Mouse (Mus musculus): ENCODE measurements at regions not wholly inside any gene's neighbourhood (a gene's known extent, or its start where the extent isn't known, plus 50 kb on each side); places are given as distances from the start of the nearest gene placed in this dataset.
"Not testable (repeated sequence)": the region's sequence is repeated elsewhere in the genome, so short reads cannot be mapped to it uniquely, and the experiment has no call there.

DNA sequence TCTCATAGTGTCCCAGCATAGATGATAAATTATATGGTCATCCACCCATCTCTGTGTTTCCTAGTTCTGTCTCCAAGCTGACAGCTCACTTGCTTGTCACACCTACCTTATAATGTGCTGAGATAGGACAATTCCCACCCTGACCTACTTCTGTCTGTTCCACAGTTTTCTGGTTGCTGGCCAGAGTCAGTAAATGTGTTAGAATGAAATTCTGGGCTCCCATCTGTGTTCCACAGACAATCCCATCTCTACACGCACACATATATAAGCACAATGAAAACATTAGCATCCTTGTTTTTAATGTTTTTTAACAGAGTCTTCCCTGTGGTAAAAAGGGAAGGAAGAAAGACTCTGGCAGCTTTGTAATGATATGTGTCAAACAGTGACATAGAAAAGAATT lies 165.5 kb upstream of the Plxna2 start:
- no peak for DNase-seq
- intact Hi-C loops (cut with DNase I), result no loop called here

DNA sequence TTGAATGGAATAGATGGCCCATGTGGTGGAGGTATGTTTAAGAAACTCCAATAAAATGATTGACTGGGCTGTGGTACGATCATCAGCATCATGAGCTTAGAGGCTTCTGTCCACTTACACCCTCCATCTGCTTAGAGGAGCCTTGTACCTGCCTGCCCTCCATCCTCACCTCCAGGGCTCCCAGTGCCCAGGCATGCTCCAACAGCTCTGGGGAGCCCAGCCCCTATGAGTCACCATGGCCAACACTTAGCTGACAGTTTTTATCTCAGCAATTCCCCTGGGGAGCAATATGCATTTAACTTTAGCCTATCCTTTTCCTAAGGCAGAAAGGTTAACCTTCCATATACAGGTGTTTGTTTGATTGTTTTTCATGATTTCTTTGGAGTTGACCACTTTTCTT lies 174.3 kb upstream of the Plxna2 start:
- intact Hi-C loops (cut with DNase I), result no loop called here
- no peak for DNase-seq

DNA sequence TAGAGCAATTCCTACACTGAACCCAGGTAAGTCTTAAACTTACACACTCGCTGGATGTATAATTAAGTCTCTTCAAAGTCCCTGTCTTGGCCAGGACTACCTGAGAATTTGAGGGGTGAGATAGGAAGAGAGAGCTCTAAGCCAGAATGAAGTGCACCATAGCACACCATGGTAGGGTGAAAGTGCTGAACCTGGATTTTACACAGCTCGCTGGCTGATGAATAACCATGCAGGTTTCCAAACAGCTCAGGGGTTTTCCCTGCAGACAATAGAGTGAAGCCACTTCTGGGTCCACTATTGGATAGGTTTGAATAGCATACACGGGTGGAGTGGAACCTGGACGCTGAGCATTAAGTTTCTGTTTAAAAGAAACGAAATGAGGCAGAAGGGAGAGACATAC lies 180.7 kb upstream of the Plxna2 start:
- DNase-seq, result no peak
- intact Hi-C loops (cut with DNase I), result no loop called here

- intact Hi-C loops (cut with DNase I), result no loop called here
- no peak for DNase-seq
These were observed 183.0 kb upstream of the Plxna2 start for GRCm38 (mm10) chr1:194435060-194435459.

- intact Hi-C loops (cut with DNase I), result no loop called here
- no peak for DNase-seq
These were observed 189.4 kb upstream of the Plxna2 start for GRCm38 (mm10) chr1:194428586-194428985.

DNA sequence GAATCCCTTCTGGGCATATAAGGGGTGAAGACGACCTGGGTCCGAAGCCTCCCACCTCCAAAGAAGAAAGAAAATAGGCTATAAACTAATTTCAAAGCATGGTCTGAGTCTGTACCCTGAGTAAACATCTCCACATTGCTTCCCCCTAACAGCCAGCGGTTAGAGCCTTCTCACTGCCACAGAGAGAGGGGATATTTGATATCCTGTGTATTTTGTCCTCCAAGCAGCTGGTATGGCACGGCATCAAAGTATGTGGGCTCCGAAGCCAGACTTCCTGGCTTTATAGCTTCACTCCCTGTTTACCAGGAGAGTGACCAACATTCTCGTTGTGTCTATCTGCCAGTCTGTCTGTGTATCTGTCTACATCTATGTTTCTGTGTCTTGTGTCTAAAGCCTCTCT lies 191.7 kb upstream of the Plxna2 start:
- intact Hi-C loops (cut with DNase I), result no loop called here

DNA sequence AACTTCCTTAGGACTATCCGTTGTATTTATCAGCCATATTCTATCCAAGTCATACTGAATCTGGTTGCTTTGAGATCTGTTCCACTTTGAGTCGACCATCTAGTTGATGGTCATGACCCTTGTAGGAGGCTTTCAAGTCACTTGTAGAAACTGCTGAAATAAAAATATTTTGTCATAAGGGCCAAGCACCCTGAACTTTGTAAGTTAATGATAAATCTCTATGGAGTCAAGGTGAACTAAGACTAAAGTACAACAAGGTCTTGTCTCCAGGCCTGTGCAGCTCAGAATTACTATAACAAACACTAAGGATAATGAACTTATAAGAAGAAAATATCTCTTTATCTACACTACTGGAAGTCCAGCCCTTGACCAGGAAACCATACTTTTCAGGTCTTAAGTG lies 193.8 kb upstream of the Plxna2 start:
- no peak for DNase-seq
- intact Hi-C loops (cut with DNase I), result no loop called here

More for the DNA sequence above, 191.7 kb upstream of the Plxna2 start:
- no peak for DNase-seq

- no peak for DNase-seq
- intact Hi-C loops (cut with DNase I), result no loop called here
These were observed 205.8 kb upstream of the Plxna2 start for GRCm38 (mm10) chr1:194412193-194412592.

DNA sequence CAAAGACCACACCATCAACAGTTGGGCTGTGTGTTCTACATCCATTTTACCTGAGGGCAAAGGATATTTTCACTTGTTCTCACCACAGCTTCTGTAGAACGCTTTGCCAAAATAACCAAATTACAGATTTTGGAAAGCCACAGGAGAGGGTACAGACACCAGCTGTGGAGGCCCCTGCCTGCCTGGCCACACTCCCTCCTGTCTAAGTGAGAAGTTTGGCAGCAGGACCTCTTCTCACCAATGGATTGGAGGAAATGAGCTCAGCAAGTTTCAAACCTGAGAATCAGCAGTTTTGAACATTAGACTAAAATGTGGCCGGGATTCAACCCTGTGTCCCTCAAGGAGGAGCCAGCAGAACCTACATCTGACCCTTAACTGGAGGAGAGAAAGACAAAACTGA lies 206.2 kb upstream of the Plxna2 start:
- peak in 1 of 2 experiments; percentile 6 for DNase-seq
- intact Hi-C loops (cut with DNase I), result no loop called here

GRCm38 (mm10) chr1:194399281-194399680 lies 218.7 kb upstream of the Plxna2 start:
- intact Hi-C loops (cut with DNase I), result no loop called here
- DNase-seq, result no peak

DNA sequence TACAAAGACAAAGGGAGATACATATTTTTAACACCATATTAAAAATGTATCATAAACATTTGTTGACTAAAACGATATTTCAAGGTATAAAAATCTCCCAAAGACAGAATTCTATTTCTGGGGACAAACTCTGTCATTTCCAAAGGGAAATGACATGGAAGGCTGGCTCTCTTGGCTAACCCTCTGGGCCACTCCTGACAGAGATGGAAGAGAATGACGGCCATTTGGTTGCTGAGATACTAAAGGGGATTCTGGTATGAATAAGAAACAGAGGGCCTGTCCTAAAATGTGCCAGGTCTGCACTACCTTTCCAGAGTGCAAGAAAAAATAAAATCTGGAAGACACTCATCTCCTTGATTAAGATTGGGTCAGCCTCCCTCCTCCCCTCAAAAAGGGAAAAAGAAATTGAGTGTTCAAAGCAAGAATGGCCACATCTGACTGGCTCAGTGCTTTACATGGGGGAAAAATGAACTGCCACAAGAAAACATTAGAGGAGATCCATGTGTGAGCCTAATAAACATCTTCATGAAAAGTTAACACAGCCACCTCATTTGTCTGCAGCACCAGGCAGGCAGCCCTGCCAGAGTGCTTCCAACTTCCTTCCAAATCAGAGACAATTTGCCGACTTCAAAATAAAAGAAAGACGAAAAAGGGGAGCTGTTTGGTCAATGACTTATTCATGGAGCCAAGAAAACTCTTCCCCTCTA lies 221.1 kb upstream of the Plxna2 start:
- no peak for DNase-seq
- intact Hi-C loops (cut with DNase I), result no loop called here

DNA sequence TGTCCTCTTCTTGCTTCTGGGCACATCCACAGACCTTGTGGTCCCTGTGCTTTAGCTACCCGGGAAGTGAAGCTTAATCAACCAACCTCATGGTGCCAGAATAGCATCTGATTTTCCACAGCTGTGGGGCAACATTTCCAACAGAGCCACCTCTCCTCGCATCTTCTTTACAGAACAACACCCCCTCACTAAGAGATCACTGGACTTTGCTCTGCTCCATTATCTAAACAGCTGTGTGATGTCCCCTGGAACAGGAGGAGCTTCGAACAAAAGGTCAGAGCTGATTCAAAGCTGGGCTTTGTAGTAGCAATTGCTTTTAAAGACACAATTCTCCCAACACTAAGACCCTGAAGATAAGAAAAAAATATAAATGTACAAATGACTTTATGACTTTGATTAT lies 224.3 kb upstream of the Plxna2 start:
- DNase-seq, result no peak
- intact Hi-C loops (cut with DNase I), result no loop called here

GRCm38 (mm10) chr1:194390202-194390601 lies 227.8 kb upstream of the Plxna2 start:
- no peak for DNase-seq
- intact Hi-C loops (cut with DNase I), result no loop called here

DNA sequence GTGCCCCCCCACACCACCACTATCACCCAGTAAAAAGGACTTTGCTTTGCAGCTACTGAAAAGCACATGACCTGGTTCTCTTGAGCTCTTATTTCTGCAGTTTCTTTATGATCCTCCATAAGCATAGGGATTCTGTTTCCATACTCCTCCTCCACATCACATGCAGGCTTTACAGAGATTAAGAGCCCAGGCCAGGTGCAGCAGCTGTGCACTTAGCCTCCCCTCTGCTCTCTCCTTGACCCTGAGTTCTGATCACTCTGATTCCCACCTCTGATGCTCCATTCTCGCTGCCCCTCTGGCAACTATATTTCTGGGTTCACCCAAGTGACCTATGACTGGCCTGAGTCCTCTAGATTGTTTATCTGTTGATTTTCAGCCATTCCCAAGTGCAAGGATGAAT lies 239.9 kb upstream of the Plxna2 start:
- intact Hi-C loops (cut with DNase I), result no loop called here
- DNase-seq, result no peak

DNA sequence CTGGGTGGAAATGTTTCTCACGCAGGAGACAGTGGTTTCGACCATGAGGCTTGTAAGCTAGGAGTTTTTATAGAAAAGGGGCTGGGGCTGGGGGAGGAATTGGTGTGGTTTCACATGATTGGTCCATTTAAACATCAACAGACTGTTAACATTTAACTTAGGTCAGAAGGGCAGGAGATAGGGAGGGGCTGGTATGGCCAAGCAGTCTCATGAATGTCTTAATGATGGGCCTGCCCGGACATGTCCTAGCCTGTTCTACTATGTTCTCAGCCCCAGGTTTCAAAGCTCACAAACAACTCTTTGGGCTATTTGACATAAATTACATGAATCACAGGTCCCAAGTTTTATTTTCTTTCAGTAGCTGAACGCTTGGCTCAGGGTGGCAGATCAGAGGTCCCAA lies 244.5 kb upstream of the Plxna2 start:
- intact Hi-C loops (cut with DNase I); DNase-seq: not testable (repeated sequence)

GRCm38 (mm10) chr1:194363917-194364316 lies 254.1 kb upstream of the Plxna2 start:
- intact Hi-C loops (cut with DNase I), result no loop called here
- DNase-seq, result no peak

DNA sequence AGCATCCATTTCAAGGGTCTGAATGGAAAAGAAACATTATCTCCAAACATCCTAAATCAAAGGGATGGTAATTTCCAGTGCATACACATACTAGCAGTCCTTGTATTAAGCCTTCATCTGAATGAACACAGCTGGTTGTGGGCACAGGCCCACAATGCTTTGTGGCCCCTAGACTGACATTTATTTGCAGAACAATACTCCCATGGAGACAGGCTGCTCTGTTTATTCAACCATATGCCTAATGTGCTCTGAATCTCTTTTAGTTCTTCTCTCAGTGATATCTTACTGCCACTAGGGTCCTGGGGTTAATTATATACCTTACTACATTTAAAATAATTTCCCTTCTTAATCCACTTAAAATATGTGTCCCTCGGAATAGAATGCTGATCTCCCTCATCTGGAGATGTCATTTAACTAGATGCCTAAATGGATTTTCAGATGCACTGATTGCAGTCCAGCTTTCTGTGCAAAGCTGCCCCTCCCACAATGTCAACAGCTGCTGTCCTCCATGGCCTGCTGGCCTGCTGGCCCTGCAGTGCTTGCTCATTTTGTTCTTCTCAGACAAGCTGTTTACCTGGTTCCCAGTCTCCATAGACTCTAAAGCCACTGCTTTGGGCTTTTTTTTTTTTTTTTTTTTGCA lies 254.8 kb upstream of the Plxna2 start:
- DNase-seq, result no peak
- intact Hi-C loops (cut with DNase I), result no loop called here

GRCm38 (mm10) chr1:194362298-194362697 lies 255.7 kb upstream of the Plxna2 start:
- DNase-seq, result no peak
- intact Hi-C loops (cut with DNase I), result no loop called here

GRCm38 (mm10) chr1:194361316-194361715 lies 256.7 kb upstream of the Plxna2 start:
- intact Hi-C loops (cut with DNase I), result no loop called here
- no peak for DNase-seq

- no peak for DNase-seq
- intact Hi-C loops (cut with DNase I), result no loop called here
These were observed 263.5 kb upstream of the Plxna2 start for GRCm38 (mm10) chr1:194354332-194355120.

DNA sequence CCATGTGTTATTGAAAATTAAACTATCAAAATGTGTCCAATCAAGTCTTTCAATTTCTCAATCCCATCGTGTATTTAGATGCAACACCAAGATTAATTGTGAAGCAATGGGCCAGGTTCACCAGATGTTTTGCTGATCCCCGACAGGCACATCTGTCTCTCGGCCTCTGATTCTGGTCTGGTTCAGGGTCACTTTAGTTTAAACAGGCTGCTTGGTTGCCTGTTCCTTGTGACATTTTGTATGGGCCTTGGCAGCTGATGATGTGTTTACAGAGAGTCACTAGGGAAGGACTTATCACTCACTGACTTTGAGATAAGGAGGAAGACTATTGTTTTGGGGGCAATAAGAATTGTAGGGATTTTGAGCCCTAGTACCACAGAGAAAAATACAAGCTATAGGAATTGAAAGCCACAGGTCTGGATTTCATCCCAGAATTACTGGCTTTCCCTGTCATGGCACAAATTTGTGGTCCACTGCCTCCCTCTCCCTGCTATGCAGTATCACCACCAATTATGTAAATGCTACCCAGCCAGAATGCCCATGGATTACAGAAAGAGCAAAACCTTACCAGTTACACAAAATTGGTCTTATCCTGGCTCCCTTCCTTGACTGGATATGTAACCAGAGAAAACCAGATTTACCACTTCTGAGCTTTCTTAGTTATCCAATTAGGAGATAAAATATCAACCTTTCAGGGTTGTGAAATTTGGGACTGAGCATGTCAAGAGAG lies 272.5 kb upstream of the Plxna2 start:
- intact Hi-C loops (cut with DNase I), result no loop called here
- DNase-seq, result no peak
